Mouse (Mus musculus) CH12.LX (cell line): Measurements from ENCODE around the gene Chd4. TPM values are rescaled to one million over a fixed set of nuclear protein-coding genes. Genes with fewer than 3 reads are reported as not detected.

Experiments used
- DNase-seq: peaks from one replicate; pipeline ENCODE4 v3.0.0-alpha.2; 2013; ENCODE audit errors: extremely low read depth
- H3K27ac ChIP-seq: 2 replicates; pipeline ENCODE4 v1.5.1; 2012; ENCODE audit warnings: low read depth, mild to moderate bottlenecking, control low read depth, moderate library complexity; ENCODE audit not compliant: insufficient read depth
- H3K27me3 ChIP-seq: replicated peaks from 2 replicates; pipeline ENCODE3; 2012; ENCODE audit warnings: inconsistent platforms
- H3K36me3 ChIP-seq, 2 experiments: replicated peaks in 1 of 2; 2 replicates each; pipeline versions ENCODE3 to v1.6.1; 2012; ENCODE audit warnings: inconsistent platforms in 1 of 2, low read length in 1 of 2, mild to moderate bottlenecking in 1 of 2, mixed read lengths in 1 of 2, moderate library complexity in 1 of 2; ENCODE audit not compliant: control insufficient read depth in 1 of 2, insufficient read depth in 1 of 2
- H3K4me1 ChIP-seq, 2 experiments: 2 replicates each; pipeline ENCODE4 v1.6.1; 2012; ENCODE audit warnings: inconsistent platforms in 1 of 2, moderate library complexity in 1 of 2; ENCODE audit not compliant: insufficient read depth in 2 of 2, control insufficient read depth in 1 of 2
- H3K4me2 ChIP-seq: 2 replicates; pipeline ENCODE4 v1.6.1; 2012; ENCODE audit warnings: low read depth, mild to moderate bottlenecking, control low read depth; ENCODE audit not compliant: poor library complexity, insufficient read depth, severe bottlenecking
- H3K4me3 ChIP-seq, 3 experiments: fragments of 150-350 bp in 1 of 3; sonication (generic) in 1 of 3; replicated peaks in 1 of 3; 2 replicates each; pipeline versions ENCODE3 to v1.5.1; 2011 to 2012; ENCODE audit warnings: low read depth in 2 of 3, low read length in 2 of 3, mild to moderate bottlenecking in 2 of 3, moderate library complexity in 2 of 3, control low read depth in 1 of 3, improper control_type of control experiment in 1 of 3, inconsistent platforms in 1 of 3, mixed read lengths in 1 of 3; ENCODE audit not compliant: poor library complexity in 1 of 3
- H3K79me2 ChIP-seq: replicated peaks from 2 replicates; pipeline ENCODE4 v1.6.1; 2012; ENCODE audit warnings: mild to moderate bottlenecking, moderate library complexity; ENCODE audit not compliant: control insufficient read depth, poor library complexity, insufficient read depth, severe bottlenecking; ENCODE audit errors: extremely low read depth
- H3K9ac ChIP-seq: 2 replicates; pipeline ENCODE4 v1.6.1; 2012; ENCODE audit warnings: low read depth, mild to moderate bottlenecking, control low read depth, moderate library complexity; ENCODE audit not compliant: insufficient read depth
- H3K9me3 ChIP-seq: replicated peaks from 2 replicates; pipeline ENCODE3; 2012; ENCODE audit warnings: low read length, inconsistent platforms, mixed read lengths
- CHD1 ChIP-seq: IDR thresholded peaks from 2 replicates; pipeline ENCODE4 v1.6.1; 2012; ENCODE audit warnings: low read depth, low read length, improper control_type of control experiment, inconsistent platforms
- CHD2 ChIP-seq: IDR thresholded peaks from 2 replicates; pipeline ENCODE4 v1.6.1; 2011; ENCODE audit warnings: low read length, improper control_type of control experiment
- CTCF ChIP-seq, 2 experiments: IDR thresholded peaks in 1 of 2; conservative IDR thresholded peaks in 1 of 2; 2 replicates each; pipeline ENCODE4 v1.5.1; 2011 to 2012; ENCODE audit warnings: low read depth in 2 of 2, low read length in 2 of 2, improper control_type of control experiment in 1 of 2, inconsistent platforms in 1 of 2, mild to moderate bottlenecking in 1 of 2, moderate library complexity in 1 of 2
- ELF1 ChIP-seq: IDR thresholded peaks from 2 replicates; pipeline ENCODE4 v1.6.1; 2014; ENCODE audit warnings: low read depth, mild to moderate bottlenecking, inconsistent platforms, low read length, improper control_type of control experiment
- EP300 ChIP-seq: IDR thresholded peaks from 2 replicates; pipeline ENCODE4 v1.6.1; 2011; ENCODE audit warnings: low read length, improper control_type of control experiment
- ETS1 ChIP-seq: conservative IDR thresholded peaks from 2 replicates; pipeline ENCODE4 v1.6.1; 2012; ENCODE audit warnings: low read depth, mild to moderate bottlenecking, inconsistent platforms, low read length, improper control_type of control experiment, moderate library complexity
- IRF4 ChIP-seq: IDR thresholded peaks from 2 replicates; pipeline ENCODE4 v1.6.1; 2014; ENCODE audit warnings: low read depth, mild to moderate bottlenecking, inconsistent platforms, low read length, improper control_type of control experiment
- JUN ChIP-seq: IDR thresholded peaks from 2 replicates; pipeline ENCODE4 v1.6.1; 2011; ENCODE audit warnings: low read depth, mild to moderate bottlenecking, low read length, improper control_type of control experiment, moderate library complexity; ENCODE audit not compliant: insufficient read depth
- JUND ChIP-seq: conservative IDR thresholded peaks from 2 replicates; pipeline ENCODE4 v1.6.1; 2011; ENCODE audit warnings: low read depth, low read length, improper control_type of control experiment
- MAX ChIP-seq: IDR thresholded peaks from 2 replicates; pipeline ENCODE4 v1.6.1; 2011; ENCODE audit warnings: low read length, improper control_type of control experiment
- MAZ ChIP-seq: IDR thresholded peaks from 2 replicates; pipeline ENCODE4 v1.6.1; 2012; ENCODE audit warnings: low read depth, mild to moderate bottlenecking, inconsistent platforms, low read length, improper control_type of control experiment, moderate library complexity
- MEF2A ChIP-seq: IDR thresholded peaks from 2 replicates; pipeline ENCODE4 v1.6.1; 2014; ENCODE audit warnings: low read depth, mild to moderate bottlenecking, inconsistent platforms, low read length, improper control_type of control experiment, borderline replicate concordance
- MXI1 ChIP-seq: IDR thresholded peaks from 2 replicates; pipeline ENCODE4 v1.6.1; 2011; ENCODE audit warnings: mild to moderate bottlenecking, low read depth, low read length, improper control_type of control experiment
- MYC ChIP-seq: IDR thresholded peaks from 2 replicates; pipeline ENCODE4 v1.6.1; 2011; ENCODE audit warnings: low read depth, mild to moderate bottlenecking, improper control_type of control experiment, low read length
- NELFE ChIP-seq: IDR thresholded peaks from 2 replicates; pipeline ENCODE4 v1.6.1; 2011; ENCODE audit warnings: low read depth, low read length, improper control_type of control experiment
- NRF1 ChIP-seq: IDR thresholded peaks from 2 replicates; pipeline ENCODE4 v1.6.1; 2014; ENCODE audit warnings: low read depth, mild to moderate bottlenecking, inconsistent platforms, low read length, improper control_type of control experiment, moderate library complexity
- POLR2A ChIP-seq: IDR thresholded peaks from 2 replicates; pipeline ENCODE4 v1.6.1; 2011; ENCODE audit warnings: low read depth, mild to moderate bottlenecking, improper control_type of control experiment, low read length
- POLR2AphosphoS2 ChIP-seq: IDR thresholded peaks from 2 replicates; pipeline ENCODE4 v1.6.1; 2011; ENCODE audit warnings: low read depth, low read length, improper control_type of control experiment
- RAD21 ChIP-seq: IDR thresholded peaks from 2 replicates; pipeline ENCODE4 v1.6.1; 2011; ENCODE audit warnings: low read depth, mild to moderate bottlenecking, low read length, improper control_type of control experiment, moderate library complexity
- RCOR1 ChIP-seq: conservative IDR thresholded peaks from 2 replicates; pipeline ENCODE4 v1.6.1; 2012; ENCODE audit warnings: low read depth, mild to moderate bottlenecking, inconsistent platforms, low read length, improper control_type of control experiment
- SIN3A ChIP-seq: IDR thresholded peaks from 2 replicates; pipeline ENCODE4 v1.6.1; 2012; ENCODE audit warnings: low read length, improper control_type of control experiment, inconsistent platforms
- SMC3 ChIP-seq: IDR thresholded peaks from 2 replicates; pipeline ENCODE4 v1.6.1; 2011; ENCODE audit warnings: low read depth, low read length, improper control_type of control experiment
- USF1 ChIP-seq: IDR thresholded peaks from 2 replicates; pipeline ENCODE4 v1.6.1; 2014; ENCODE audit warnings: low read depth, mild to moderate bottlenecking, inconsistent platforms, low read length, improper control_type of control experiment
- USF2 ChIP-seq: conservative IDR thresholded peaks from 2 replicates; pipeline ENCODE4 v1.6.1; 2011; ENCODE audit warnings: low read depth, low read length, improper control_type of control experiment
- ZC3H11A ChIP-seq: IDR thresholded peaks from 2 replicates; pipeline ENCODE4 v1.6.1; 2012; ENCODE audit warnings: low read depth, mild to moderate bottlenecking, inconsistent platforms, low read length, improper control_type of control experiment
- ZNF384 ChIP-seq: IDR thresholded peaks from 2 replicates; pipeline ENCODE4 v1.6.1; 2012; ENCODE audit warnings: low read depth, low read length, improper control_type of control experiment, inconsistent platforms
- dilution Hi-C: fragments of 300-500 bp; cut with MboI; formaldehyde crosslinking; loops from 2 replicates; pipeline ENCODE4 v1.14.3; 2020; ENCODE audit warnings: low sequenced_read_pairs; ENCODE audit not compliant: extremely low pct_unique_long_range_greater_than_20kb, extremely low pct_ligation_motif_present
- in situ Hi-C: fragments of 300-500 bp; cut with MboI; formaldehyde crosslinking; loops from 3 replicates; pipeline ENCODE4 v1.14.3; 2019; ENCODE audit warnings: low sequenced_read_pairs, low pct_ligation_motif_present, low pct_unique_long_range_greater_than_20kb, mixed read lengths
- polyA plus RNA-seq: library from polyadenylated mRNA; unstranded; fragments of >175 nt; gene quantifications from 2 replicates; pipeline ENCODE4 v1.2.1, GENCODE M21; 2012; ENCODE audit warnings: low read depth; ENCODE audit not compliant: insufficient read length
- total RNA-seq, 2 experiments: library from RNA; depleted of rRNA; stranded (reverse); fragments of 300-350 nt in 1 of 2; fragments of >200 nt in 1 of 2; gene quantifications; 2 replicates each; pipeline ENCODE4 v1.2.3; 2012 to 2014

Chd4 gene
- total and polyA plus RNA-seq, 3 experiments, result 72.7 to 200 (median 165) TPM

DNA sequence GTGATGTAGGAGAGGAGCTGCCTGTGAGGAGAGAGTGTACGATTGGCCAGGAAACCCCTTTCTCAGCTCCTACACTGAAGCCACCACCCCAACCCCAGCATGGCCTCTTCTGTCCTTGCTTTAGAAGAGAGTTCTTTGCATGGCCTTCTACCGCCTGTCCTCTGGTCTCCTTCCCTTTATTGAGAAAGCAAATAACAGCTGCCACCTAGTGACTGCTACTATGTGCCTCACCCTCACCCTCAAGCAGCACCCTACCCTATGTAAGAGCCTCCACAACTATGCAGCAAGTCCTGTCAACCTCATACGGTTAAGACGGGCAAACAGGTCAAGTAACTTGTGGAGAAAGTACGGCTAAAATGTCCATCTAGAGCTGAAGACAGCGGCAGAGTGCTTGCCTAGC lies 74.4 kb downstream of the Chd4 start:
- TF ChIP-seq MAX, result no peak
- no peak for TF ChIP-seq ETS1
- no peak for TF ChIP-seq EP300
- no peak for TF ChIP-seq RCOR1
- no peak for TF ChIP-seq USF2
- TF ChIP-seq RAD21, result peak; percentile 25
- TF ChIP-seq POLR2AphosphoS2, result no peak
- TF ChIP-seq NRF1, result no peak
- no peak for TF ChIP-seq CHD2
- TF ChIP-seq ZNF384, result no peak
- TF ChIP-seq SMC3, result peak; percentile 31
- TF ChIP-seq POLR2A, result no peak
- TF ChIP-seq IRF4, result no peak
- no peak for TF ChIP-seq JUN
- no peak for TF ChIP-seq ZC3H11A
- TF ChIP-seq JUND, result no peak
- peak in 1 of 2 experiments; percentile 44; a peak in 2 of 4 replicates for TF ChIP-seq CTCF (conservative IDR thresholded peaks at IDR 0.05 in 1 of 2, IDR thresholded peaks at IDR 0.05 in 1 of 2; ENCODE audit: low read depth in 2 of 2, low read length in 2 of 2)
- Histone ChIP-seq H3K9ac (no peak overlapping the region), H3K79me2 (peaks cover 2% of the 10 kb centered on the region; the same call in 1 of the 2 replicates), H3K4me3 (no peak overlapping the region), H3K27me3 (no peaks in the 10 kb centered on the region), H3K4me1 (peaks cover 8 to 17% of the 10 kb centered on the region in 2 experiments), H3K9me3 (no peaks in the 10 kb centered on the region), H3K27ac (no peak overlapping the region), H3K4me2 (no peak overlapping the region), H3K36me3 (peaks cover 75 to 81% of the 10 kb centered on the region in 2 experiments)
- no peak for DNase-seq
- in situ Hi-C loops, result no loop called here
- dilution Hi-C loops, result no loop called here

DNA sequence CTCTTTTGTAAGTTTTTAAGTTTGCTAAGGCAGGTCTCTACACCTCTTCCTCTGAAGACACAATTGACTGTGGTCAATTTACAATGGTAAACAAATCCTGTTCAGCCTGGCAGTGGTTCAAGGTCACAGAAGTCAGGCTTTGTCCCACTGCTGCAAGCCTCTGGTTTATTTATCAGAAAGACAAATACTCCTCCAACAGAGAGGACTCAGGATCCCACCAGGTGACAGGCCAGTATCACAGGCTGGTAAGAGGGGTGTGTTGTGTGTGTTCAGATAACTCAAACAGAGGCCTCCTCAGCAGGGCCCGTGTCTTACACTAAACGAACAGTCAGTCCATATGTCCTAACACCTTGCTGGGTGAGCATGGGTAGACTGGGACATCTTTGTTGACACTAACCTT lies 76.7 kb downstream of the Chd4 start:
- H3K27ac ChIP-seq, result no peak overlapping the region
- dilution Hi-C loops, result no loop called here
- TF ChIP-seq NELFE (no peak), CHD1 (no peak), SMC3 (no peak), IRF4 (no peak), JUN (no peak), MYC (no peak), ELF1 (no peak), SIN3A (no peak), USF1 (no peak), JUND (no peak), NRF1 (no peak), ETS1 (no peak), MEF2A (no peak), MAZ (no peak), MXI1 (no peak)
- no peak for DNase-seq
- peaks cover 93 to 98% of the 10 kb centered on the region in 2 experiments for H3K36me3 ChIP-seq
- H3K9ac ChIP-seq, result no peak overlapping the region
- H3K4me3 ChIP-seq, result no peak overlapping the region
- in situ Hi-C loops, result no loop called here
- H3K4me1 ChIP-seq, result peaks cover under 1 to 6% of the 10 kb centered on the region in 2 experiments; a peak in 3 of 4 replicates
- H3K4me2 ChIP-seq, result no peak overlapping the region
- H3K27me3 ChIP-seq, result no peaks in the 10 kb centered on the region
- no peaks in the 10 kb centered on the region for H3K9me3 ChIP-seq
- no peaks in the 10 kb centered on the region for H3K79me2 ChIP-seq
